Mouse (Mus musculus) C2C12 (cell line): Measurements from ENCODE around the gene Lrp2.

Experiments used
- CEBPB ChIP-seq: IDR thresholded peaks from one replicate; pipeline ENCODE4 v1.6.1; 2011; ENCODE audit warnings: low read depth, mild to moderate bottlenecking, control low read depth, moderate library complexity
- CTCF ChIP-seq: IDR thresholded peaks from one replicate; pipeline ENCODE4 v1.5.1; 2011; ENCODE audit not compliant: control insufficient read depth, insufficient read depth, insufficient read length
- MAX ChIP-seq: IDR thresholded peaks from one replicate; pipeline ENCODE4 v1.6.1; 2011; ENCODE audit warnings: mild to moderate bottlenecking, control low read depth
- MYOG ChIP-seq: IDR thresholded peaks from one replicate; pipeline ENCODE4 v1.6.1; 2011; ENCODE audit not compliant: control insufficient read depth, insufficient read length; ENCODE audit errors: extremely low read depth
- USF1 ChIP-seq: IDR thresholded peaks from one replicate; pipeline ENCODE4 v1.6.1; 2011; ENCODE audit warnings: low read depth, mild to moderate bottlenecking, control low read depth, moderate library complexity

DNA sequence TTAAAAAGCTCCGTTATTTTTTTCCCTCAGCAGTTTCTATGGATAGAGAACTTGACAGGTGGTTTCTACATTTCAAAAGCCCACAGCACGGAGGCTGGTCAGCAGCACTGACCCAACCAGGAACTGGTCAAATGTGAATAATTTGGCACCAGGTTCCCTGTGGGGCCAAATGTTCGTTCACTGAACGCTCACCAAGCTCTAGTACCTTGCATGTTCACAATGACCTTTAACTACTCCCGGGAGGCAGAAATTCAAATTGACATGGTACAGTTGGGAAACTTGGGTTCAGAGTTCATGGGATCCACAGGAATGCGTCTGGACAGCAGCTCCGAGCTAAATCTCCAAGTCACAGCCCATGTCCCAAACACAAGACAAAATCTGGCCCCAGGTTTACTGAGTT lies 19.6 kb downstream of the Lrp2 start:
- TF ChIP-seq USF1: no peak
- no peak for TF ChIP-seq CTCF
- TF ChIP-seq MAX: no peak
- TF ChIP-seq MYOG: no peak
- TF ChIP-seq CEBPB: no peak
